ENCODE assay signal across 8 mouse cellular contexts in the genomic region with DNA sequence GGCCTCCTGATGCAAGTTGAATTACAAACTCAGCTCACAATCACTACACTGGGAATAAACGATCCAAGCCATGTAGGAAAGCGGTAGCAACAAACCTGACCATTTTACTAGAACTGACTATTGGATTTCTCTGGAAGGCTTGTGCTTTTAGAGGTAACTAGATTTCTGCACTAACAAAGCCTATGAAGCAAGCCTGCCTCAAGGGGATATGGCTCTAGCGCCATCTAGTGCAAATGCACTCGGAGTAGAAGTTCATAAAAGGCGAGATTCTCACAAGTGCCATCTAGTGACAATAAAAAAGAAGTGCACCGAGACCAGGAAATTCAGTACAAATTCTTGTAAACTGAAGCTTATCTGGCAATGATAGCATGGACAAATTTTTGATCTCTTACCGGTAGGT.
DNase-seq lines count a peak whose midpoint lies in the region; ATAC-seq lines count a peak whose summit lies in the region.

No protein-coding gene starts in this region.

- H3K36me3 ChIP-seq in intestine, embryonic 16.5 days (ENCODE audit: control insufficient read depth, insufficient read depth, low read length), result no peaks in the 10 kb centered on the region

- intact Hi-C loops in left cerebral cortex, postnatal 25 days (cut with DNase I), result loop anchor here (5.0 to 10.0 kb wide), 2 partner anchors 271 to 1661 kb away; no protein-coding TSS in a partner anchor

- peak; percentile 15 to 20 for DNase-seq in urinary bladder, adult 18-20 months (ENCODE audit: low spot score in 2 of 2)
- DNase-seq in urinary bladder, adult 2 months (ENCODE audit: low spot score), result no peak
- peak; percentile 84 to 85 for DNase-seq in cerebellum, postnatal 14 days
- DNase-seq in frontal cortex, postnatal 36 days (ENCODE audit: low spot score in 2 of 2), result peak; percentile 38 to 76
- peak; percentile 70 to 85 for DNase-seq in left cerebral cortex, postnatal 25 days (ENCODE audit: low spot score in 2 of 2)
- DNase-seq in naive thymus-derived CD4-positive, alpha-beta T cell, adult 2 months (ENCODE audit: low read depth), result peak; percentile 1
- peak; percentile 24 for DNase-seq in urinary bladder, postnatal 25 days (ENCODE audit: low spot score)

- H3K9ac ChIP-seq in intestine, embryonic 16.5 days (ENCODE audit: low read depth, low read length), result no peak overlapping the region

- H3K27ac ChIP-seq in intestine, embryonic 16.5 days (ENCODE audit: low read length), result no peak overlapping the region

- H3K9me3 ChIP-seq in intestine, embryonic 16.5 days (ENCODE audit: control insufficient read depth, low read length), result no peaks in the 10 kb centered on the region

- 14% methylated on average over 7 of the region's 7 CpGs for WGBS in intestine, embryonic 16.5 days

- no peaks in the 10 kb centered on the region for H3K4me1 ChIP-seq in intestine, embryonic 16.5 days (ENCODE audit: control insufficient read depth, insufficient read depth, low read length)

- no peak overlapping the region for H3K4me2 ChIP-seq in intestine, embryonic 16.5 days (ENCODE audit: low read depth, low read length)

- peak; percentile 68; the same call in 1 of the 2 replicates for ATAC-seq in intestine, embryonic 16.5 days

- H3K4me3 ChIP-seq in intestine, embryonic 16.5 days (ENCODE audit: low read length), result no peak overlapping the region

- no peaks in the 10 kb centered on the region for H3K27me3 ChIP-seq in intestine, embryonic 16.5 days (replicated peaks; ENCODE audit: control insufficient read depth, insufficient read depth, low read length)
